Mouse (Mus musculus): ENCODE data around the gene Mob4.

- TF ChIP-seq CTCF (IDR thresholded peaks at IDR 0.05; ENCODE audit: insufficient read depth, low read depth, low read length) (no peak), POLR2A (IDR thresholded peaks at IDR 0.05; ENCODE audit: insufficient read depth, low read depth, low read length) (no peak)
Measured at GRCm38 (mm10) chr1:55171361-55172325, 40.6 kb downstream of the Mob4 start.

All from olfactory bulb, adult 2 months (tissue).